Mouse (Mus musculus): ENCODE measurements around the gene Slc4a3.
A peak's percentile ranks its signal among the peaks of the same experiment; 100 is the strongest.

The Slc4a3 gene

GRCm38 (mm10) chr1:75545965-75546956, at the start of gene Slc4a3:
Gene Slc4a3 (plus strand): TSS chr1:75546266.
- DNase-seq (ENCODE audit: low spot score): peak; percentile 45

GRCm38 (mm10) chr1:75498897-75499296, 47.2 kb upstream of the Slc4a3 start:
- no peak for DNase-seq (ENCODE audit: low spot score)

GRCm38 (mm10) chr1:75499441-75499840, 46.6 kb upstream of the Slc4a3 start:
- DNase-seq (ENCODE audit: low spot score): no peak

GRCm38 (mm10) chr1:75501905-75502304, 44.2 kb upstream of the Slc4a3 start:
- DNase-seq (ENCODE audit: low spot score): no peak

- DNase-seq (ENCODE audit: low spot score): no peak
Measured at GRCm38 (mm10) chr1:75502945-75503650, 43.0 kb upstream of the Slc4a3 start.

- no peak for DNase-seq (ENCODE audit: low spot score)
Measured at GRCm38 (mm10) chr1:75503651-75503980, 42.5 kb upstream of the Slc4a3 start.

GRCm38 (mm10) chr1:75504256-75505045, 41.6 kb upstream of the Slc4a3 start:
- DNase-seq (ENCODE audit: low spot score): no peak

- DNase-seq (ENCODE audit: low spot score): peak; percentile 75
Measured at GRCm38 (mm10) chr1:75505159-75505955, 40.7 kb upstream of the Slc4a3 start.

GRCm38 (mm10) chr1:75505956-75506831, 39.9 kb upstream of the Slc4a3 start, which contains the start of gene Obsl1:
Gene Obsl1 (minus strand): TSS chr1:75506452.
- DNase-seq (ENCODE audit: low spot score): peak; percentile 84

GRCm38 (mm10) chr1:75507006-75507405, 39.1 kb upstream of the Slc4a3 start, which contains the start of gene Inha:
Gene Inha (plus strand): TSS chr1:75507077.
- DNase-seq (ENCODE audit: low spot score): peak; percentile 88

- peak; percentile 69 for DNase-seq (ENCODE audit: low spot score)
Measured at GRCm38 (mm10) chr1:75509586-75509985, 36.5 kb upstream of the Slc4a3 start.

- DNase-seq (ENCODE audit: low spot score): no peak
Measured at GRCm38 (mm10) chr1:75510154-75510553, 35.9 kb upstream of the Slc4a3 start.

GRCm38 (mm10) chr1:75511437-75512210, 34.4 kb upstream of the Slc4a3 start:
- no peak for DNase-seq (ENCODE audit: low spot score)

- no peak for DNase-seq (ENCODE audit: low spot score)
Measured at GRCm38 (mm10) chr1:75512550-75512949, 33.5 kb upstream of the Slc4a3 start.

- peak; percentile 72 for DNase-seq (ENCODE audit: low spot score)
Measured at GRCm38 (mm10) chr1:75516703-75517380, 29.2 kb upstream of the Slc4a3 start.

GRCm38 (mm10) chr1:75517984-75518383, 28.1 kb upstream of the Slc4a3 start:
- no peak for DNase-seq (ENCODE audit: low spot score)

- no peak for DNase-seq (ENCODE audit: low spot score)
Measured at GRCm38 (mm10) chr1:75518427-75518826, 27.6 kb upstream of the Slc4a3 start.

GRCm38 (mm10) chr1:75519576-75519975, 26.5 kb upstream of the Slc4a3 start:
- DNase-seq (ENCODE audit: low spot score): peak; percentile 61
